Mouse (Mus musculus): ENCODE data around the gene Map1s. TPM values are rescaled to one million over a fixed set of nuclear protein-coding genes. Genes with fewer than 3 reads are reported as not detected.

Map1s gene
- total and polyA plus RNA-seq, 3 experiments = 9.5 to 51.4 (median 30.9) TPM

- Histone ChIP-seq H3K27me3 (replicated peaks) (no peaks in the 10 kb centered on the region), H3K36me3 (replicated peaks in 1 of 2; ENCODE audit: control insufficient read depth in 1 of 2, insufficient read depth in 1 of 2, low read length in 1 of 2) (peaks cover 11 to 33% of the 10 kb centered on the region in 2 experiments), H3K9me3 (replicated peaks; ENCODE audit: low read length) (no peaks in the 10 kb centered on the region), H3K4me3 (replicated peaks in 1 of 3; ENCODE audit: low read depth in 2 of 3, low read length in 2 of 3, poor library complexity in 1 of 3) (peak overlapping the region; percentile 74 to 80 (median 80)), H3K27ac (ENCODE audit: insufficient read depth, low read depth) (no peak overlapping the region), H3K79me2 (replicated peaks; ENCODE audit: control insufficient read depth, extremely low read depth, insufficient read depth, poor library complexity, severe bottlenecking) (no peaks in the 10 kb centered on the region), H3K4me2 (ENCODE audit: insufficient read depth, low read depth, poor library complexity, severe bottlenecking) (peak overlapping the region; percentile 52), H3K4me1 (ENCODE audit: control insufficient read depth in 1 of 2, insufficient read depth in 2 of 2) (peaks cover 7 to 34% of the 10 kb centered on the region in 2 experiments), H3K9ac (ENCODE audit: insufficient read depth, low read depth) (peak overlapping the region; percentile 64)
- dilution Hi-C loops (cut with MboI; ENCODE audit: extremely low pct_ligation_motif_present, extremely low pct_unique_long_range_greater_than_20kb, low sequenced_read_pairs) = no loop called here
- DNase-seq (ENCODE audit: extremely low read depth) = no peak
- TF ChIP-seq ZKSCAN1 (IDR thresholded peaks at IDR 0.05; ENCODE audit: borderline replicate concordance, low read depth, low read length) (peak; percentile 74; the same call in 1 of the 2 replicates), NRF1 (IDR thresholded peaks at IDR 0.05; ENCODE audit: low read depth, low read length) (no peak)
- in situ Hi-C loops (cut with MboI; ENCODE audit: low pct_ligation_motif_present, low pct_unique_long_range_greater_than_20kb, low sequenced_read_pairs) = no loop called here
Observed at GRCm38 (mm10) chr8:70872643-70873363, 32.9 kb upstream of the Map1s start.

GRCm38 (mm10) chr8:70873364-70873985 is 32.3 kb upstream of the Map1s start, which contains the start of gene Ccdc124:
TSS of gene Ccdc124 (minus strand) at chr8:70873935.
- dilution Hi-C loops (cut with MboI; ENCODE audit: extremely low pct_ligation_motif_present, extremely low pct_unique_long_range_greater_than_20kb, low sequenced_read_pairs) (no loop called here), in situ Hi-C loops (cut with MboI; ENCODE audit: low pct_ligation_motif_present, low pct_unique_long_range_greater_than_20kb, low sequenced_read_pairs) (no loop called here)
- Histone ChIP-seq H3K4me1 (ENCODE audit: control insufficient read depth in 1 of 2, insufficient read depth in 2 of 2) (peaks cover 7 to 32% of the 10 kb centered on the region in 2 experiments), H3K79me2 (replicated peaks; ENCODE audit: control insufficient read depth, extremely low read depth, insufficient read depth, poor library complexity, severe bottlenecking) (no peaks in the 10 kb centered on the region), H3K9me3 (replicated peaks; ENCODE audit: low read length) (no peaks in the 10 kb centered on the region), H3K4me3 (replicated peaks in 1 of 3; ENCODE audit: low read depth in 2 of 3, low read length in 2 of 3, poor library complexity in 1 of 3) (peak within 1 kb of the TSS; percentile 74 to 80 (median 80)), H3K27ac (ENCODE audit: insufficient read depth, low read depth) (no peak within 1 kb of the TSS), H3K9ac (ENCODE audit: insufficient read depth, low read depth) (peak within 1 kb of the TSS; percentile 64), H3K36me3 (replicated peaks in 1 of 2; ENCODE audit: control insufficient read depth in 1 of 2, insufficient read depth in 1 of 2, low read length in 1 of 2) (peaks cover 5 to 27% of the 10 kb centered on the region in 2 experiments), H3K27me3 (replicated peaks) (no peaks in the 10 kb centered on the region), H3K4me2 (ENCODE audit: insufficient read depth, low read depth, poor library complexity, severe bottlenecking) (peak within 1 kb of the TSS; percentile 52)
- TF ChIP-seq KAT2A (IDR thresholded peaks at IDR 0.05; ENCODE audit: insufficient replicate concordance, low read length) (peak; percentile 95; the same call in 1 of the 2 replicates), ZC3H11A (IDR thresholded peaks at IDR 0.05; ENCODE audit: low read depth, low read length) (peak; percentile 35), IRF4 (IDR thresholded peaks at IDR 0.05; ENCODE audit: low read depth, low read length) (peak; percentile 38), POLR2A (IDR thresholded peaks at IDR 0.05; ENCODE audit: low read depth, low read length) (peak; percentile 65), NELFE (IDR thresholded peaks at IDR 0.05; ENCODE audit: low read depth, low read length) (peak; percentile 71), CHD1 (IDR thresholded peaks at IDR 0.05; ENCODE audit: low read depth, low read length) (no peak), ZKSCAN1 (IDR thresholded peaks at IDR 0.05; ENCODE audit: borderline replicate concordance, low read depth, low read length) (no peak), POLR2AphosphoS2 (IDR thresholded peaks at IDR 0.05; ENCODE audit: low read depth, low read length) (no peak), TCF12 (IDR thresholded peaks at IDR 0.05; ENCODE audit: low read depth, low read length) (no peak; the same call in none of the 2 replicates), SMC3 (IDR thresholded peaks at IDR 0.05; ENCODE audit: low read depth, low read length) (peak; percentile 84), MXI1 (IDR thresholded peaks at IDR 0.05; ENCODE audit: low read depth, low read length) (peak; percentile 82), MAFK (IDR thresholded peaks at IDR 0.05; ENCODE audit: insufficient replicate concordance, low read length) (no peak), SIN3A (IDR thresholded peaks at IDR 0.05; ENCODE audit: low read length) (peak; percentile 82), HCFC1 (IDR thresholded peaks at IDR 0.05; ENCODE audit: low read depth, low read length) (peak; percentile 91), MAX (IDR thresholded peaks at IDR 0.05; ENCODE audit: low read length) (peak; percentile 32; the same call in 1 of the 2 replicates), UBTF (IDR thresholded peaks at IDR 0.05; ENCODE audit: low read depth, low read length) (0 out of 2 replicates have a peak, but pooled peaks have one; percentile 41), MYC (IDR thresholded peaks at IDR 0.05; ENCODE audit: low read depth, low read length) (no peak; the same call in 1 of the 2 replicates), CHD2 (IDR thresholded peaks at IDR 0.05; ENCODE audit: low read length) (no peak), MAZ (IDR thresholded peaks at IDR 0.05; ENCODE audit: low read depth, low read length) (0 out of 2 replicates have a peak, but pooled peaks have one; percentile 32), CTCF (conservative IDR thresholded peaks at IDR 0.05 in 1 of 2, IDR thresholded peaks at IDR 0.05 in 1 of 2; ENCODE audit: low read depth in 2 of 2, low read length in 2 of 2) (peak; percentile 45 to 95), JUND (conservative IDR thresholded peaks at IDR 0.05; ENCODE audit: low read depth, low read length) (no peak), ELF1 (IDR thresholded peaks at IDR 0.05; ENCODE audit: low read depth, low read length) (peak; percentile 75), GABPA (IDR thresholded peaks at IDR 0.05; ENCODE audit: insufficient replicate concordance, low read depth, low read length) (peak; percentile 47; the same call in 1 of the 2 replicates), RAD21 (IDR thresholded peaks at IDR 0.05; ENCODE audit: low read depth, low read length) (peak; percentile 81), RCOR1 (conservative IDR thresholded peaks at IDR 0.05; ENCODE audit: low read depth, low read length) (peak; percentile 98), BHLHE40 (IDR thresholded peaks at IDR 0.05; ENCODE audit: low read depth, low read length) (0 out of 2 replicates have a peak, but pooled peaks have one; percentile 13), NRF1 (IDR thresholded peaks at IDR 0.05; ENCODE audit: low read depth, low read length) (peak; percentile 87), MEF2A (IDR thresholded peaks at IDR 0.05; ENCODE audit: borderline replicate concordance, low read depth, low read length) (peak; percentile 60), EP300 (IDR thresholded peaks at IDR 0.05; ENCODE audit: low read length) (no peak)
- peak; percentile 92 for DNase-seq (ENCODE audit: extremely low read depth)
